Mouse (Mus musculus) kidney, adult 2 months (tissue): Measurements from ENCODE around the gene Ccdc130.

Source experiments
- CTCF ChIP-seq: fragments of 200-500 bp; conservative IDR thresholded peaks from 2 replicates; pipeline ENCODE4 v1.5.1; 2011; ENCODE audit warnings: low read depth, mild to moderate bottlenecking, control low read depth, low read length, moderate library complexity, mixed read lengths; ENCODE audit not compliant: insufficient read depth, insufficient read length
- POLR2A ChIP-seq: fragments of 200-500 bp; IDR thresholded peaks from one replicate; pipeline ENCODE4 v1.6.1; 2011; ENCODE audit warnings: low read depth, low read length, control low read depth

DNA sequence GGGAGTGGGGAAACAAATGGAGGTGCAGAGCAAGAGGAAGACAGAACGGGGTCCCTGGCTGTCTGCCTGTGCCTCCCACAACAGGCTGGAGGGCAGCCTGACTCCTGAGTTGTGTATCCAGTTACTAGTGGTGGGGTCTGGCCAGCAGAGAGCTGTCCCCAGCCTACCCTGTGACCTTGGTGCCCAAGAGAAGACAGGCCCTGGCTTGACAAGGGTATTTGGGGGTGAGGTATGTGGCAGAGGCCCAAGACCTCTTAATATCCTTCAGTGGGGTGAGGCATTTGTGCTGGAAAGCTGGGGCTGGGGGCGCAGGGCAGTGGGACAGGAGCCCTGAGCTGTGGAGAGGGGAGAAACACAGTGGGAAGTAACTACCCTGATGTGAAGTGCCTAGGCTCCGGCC lies 59.0 kb downstream of the Ccdc130 start:
- TF ChIP-seq POLR2A (no peak), CTCF (no peak)
